Mouse (Mus musculus) CH12.LX (cell line): ENCODE data around the gene Astn2. TPM values are rescaled to one million over a fixed set of nuclear protein-coding genes. Genes with fewer than 3 reads are reported as not detected.
"Not testable (repeated sequence)": the region's sequence is repeated elsewhere in the genome, so short reads cannot be mapped to it uniquely, and the experiment has no call there.

Experiments used
- DNase-seq: peaks from one replicate; pipeline ENCODE4 v3.0.0-alpha.2; 2013; ENCODE audit errors: extremely low read depth
- H3K27ac ChIP-seq: 2 replicates; pipeline ENCODE4 v1.5.1; 2012; ENCODE audit warnings: low read depth, mild to moderate bottlenecking, control low read depth, moderate library complexity; ENCODE audit not compliant: insufficient read depth
- H3K27me3 ChIP-seq: replicated peaks from 2 replicates; pipeline ENCODE3; 2012; ENCODE audit warnings: inconsistent platforms
- H3K36me3 ChIP-seq, 2 experiments: replicated peaks in 1 of 2; 2 replicates each; pipeline versions ENCODE3 to v1.6.1; 2012; ENCODE audit warnings: inconsistent platforms in 1 of 2, low read length in 1 of 2, mild to moderate bottlenecking in 1 of 2, mixed read lengths in 1 of 2, moderate library complexity in 1 of 2; ENCODE audit not compliant: control insufficient read depth in 1 of 2, insufficient read depth in 1 of 2
- H3K4me1 ChIP-seq, 2 experiments: 2 replicates each; pipeline ENCODE4 v1.6.1; 2012; ENCODE audit warnings: inconsistent platforms in 1 of 2, moderate library complexity in 1 of 2; ENCODE audit not compliant: insufficient read depth in 2 of 2, control insufficient read depth in 1 of 2
- H3K4me2 ChIP-seq: 2 replicates; pipeline ENCODE4 v1.6.1; 2012; ENCODE audit warnings: low read depth, mild to moderate bottlenecking, control low read depth; ENCODE audit not compliant: poor library complexity, insufficient read depth, severe bottlenecking
- H3K4me3 ChIP-seq, 3 experiments: fragments of 150-350 bp in 1 of 3; sonication (generic) in 1 of 3; replicated peaks in 1 of 3; 2 replicates each; pipeline versions ENCODE3 to v1.5.1; 2011 to 2012; ENCODE audit warnings: low read depth in 2 of 3, low read length in 2 of 3, mild to moderate bottlenecking in 2 of 3, moderate library complexity in 2 of 3, control low read depth in 1 of 3, improper control_type of control experiment in 1 of 3, inconsistent platforms in 1 of 3, mixed read lengths in 1 of 3; ENCODE audit not compliant: poor library complexity in 1 of 3
- H3K79me2 ChIP-seq: replicated peaks from 2 replicates; pipeline ENCODE4 v1.6.1; 2012; ENCODE audit warnings: mild to moderate bottlenecking, moderate library complexity; ENCODE audit not compliant: control insufficient read depth, poor library complexity, insufficient read depth, severe bottlenecking; ENCODE audit errors: extremely low read depth
- H3K9ac ChIP-seq: 2 replicates; pipeline ENCODE4 v1.6.1; 2012; ENCODE audit warnings: low read depth, mild to moderate bottlenecking, control low read depth, moderate library complexity; ENCODE audit not compliant: insufficient read depth
- H3K9me3 ChIP-seq: replicated peaks from 2 replicates; pipeline ENCODE3; 2012; ENCODE audit warnings: low read length, inconsistent platforms, mixed read lengths
- BHLHE40 ChIP-seq: IDR thresholded peaks from 2 replicates; pipeline ENCODE4 v1.6.1; 2011; ENCODE audit warnings: mild to moderate bottlenecking, low read depth, low read length, improper control_type of control experiment
- CHD2 ChIP-seq: IDR thresholded peaks from 2 replicates; pipeline ENCODE4 v1.6.1; 2011; ENCODE audit warnings: low read length, improper control_type of control experiment
- CTCF ChIP-seq, 2 experiments: IDR thresholded peaks in 1 of 2; conservative IDR thresholded peaks in 1 of 2; 2 replicates each; pipeline ENCODE4 v1.5.1; 2011 to 2012; ENCODE audit warnings: low read depth in 2 of 2, low read length in 2 of 2, improper control_type of control experiment in 1 of 2, inconsistent platforms in 1 of 2, mild to moderate bottlenecking in 1 of 2, moderate library complexity in 1 of 2
- EP300 ChIP-seq: IDR thresholded peaks from 2 replicates; pipeline ENCODE4 v1.6.1; 2011; ENCODE audit warnings: low read length, improper control_type of control experiment
- HCFC1 ChIP-seq: IDR thresholded peaks from 2 replicates; pipeline ENCODE4 v1.6.1; 2012; ENCODE audit warnings: low read depth, mild to moderate bottlenecking, inconsistent platforms, low read length, improper control_type of control experiment
- IRF4 ChIP-seq: IDR thresholded peaks from 2 replicates; pipeline ENCODE4 v1.6.1; 2014; ENCODE audit warnings: low read depth, mild to moderate bottlenecking, inconsistent platforms, low read length, improper control_type of control experiment
- KAT2A ChIP-seq: IDR thresholded peaks from 2 replicates; pipeline ENCODE4 v1.6.1; 2012; ENCODE audit warnings: low read length, improper control_type of control experiment, inconsistent platforms; ENCODE audit not compliant: insufficient replicate concordance
- MAFK ChIP-seq: IDR thresholded peaks from 2 replicates; pipeline ENCODE4 v1.6.1; 2011; ENCODE audit warnings: low read length, improper control_type of control experiment; ENCODE audit not compliant: insufficient replicate concordance
- MAZ ChIP-seq: IDR thresholded peaks from 2 replicates; pipeline ENCODE4 v1.6.1; 2012; ENCODE audit warnings: low read depth, mild to moderate bottlenecking, inconsistent platforms, low read length, improper control_type of control experiment, moderate library complexity
- MEF2A ChIP-seq: IDR thresholded peaks from 2 replicates; pipeline ENCODE4 v1.6.1; 2014; ENCODE audit warnings: low read depth, mild to moderate bottlenecking, inconsistent platforms, low read length, improper control_type of control experiment, borderline replicate concordance
- MYC ChIP-seq: IDR thresholded peaks from 2 replicates; pipeline ENCODE4 v1.6.1; 2011; ENCODE audit warnings: low read depth, mild to moderate bottlenecking, improper control_type of control experiment, low read length
- NELFE ChIP-seq: IDR thresholded peaks from 2 replicates; pipeline ENCODE4 v1.6.1; 2011; ENCODE audit warnings: low read depth, low read length, improper control_type of control experiment
- NRF1 ChIP-seq: IDR thresholded peaks from 2 replicates; pipeline ENCODE4 v1.6.1; 2014; ENCODE audit warnings: low read depth, mild to moderate bottlenecking, inconsistent platforms, low read length, improper control_type of control experiment, moderate library complexity
- PAX5 ChIP-seq: IDR thresholded peaks from 2 replicates; pipeline ENCODE4 v1.6.1; 2012; ENCODE audit warnings: low read length, inconsistent platforms, mixed read lengths
- POLR2AphosphoS2 ChIP-seq: IDR thresholded peaks from 2 replicates; pipeline ENCODE4 v1.6.1; 2011; ENCODE audit warnings: low read depth, low read length, improper control_type of control experiment
- RAD21 ChIP-seq: IDR thresholded peaks from 2 replicates; pipeline ENCODE4 v1.6.1; 2011; ENCODE audit warnings: low read depth, mild to moderate bottlenecking, low read length, improper control_type of control experiment, moderate library complexity
- RCOR1 ChIP-seq: conservative IDR thresholded peaks from 2 replicates; pipeline ENCODE4 v1.6.1; 2012; ENCODE audit warnings: low read depth, mild to moderate bottlenecking, inconsistent platforms, low read length, improper control_type of control experiment
- SIN3A ChIP-seq: IDR thresholded peaks from 2 replicates; pipeline ENCODE4 v1.6.1; 2012; ENCODE audit warnings: low read length, improper control_type of control experiment, inconsistent platforms
- TBP ChIP-seq: conservative IDR thresholded peaks from 2 replicates; pipeline ENCODE4 v1.6.1; 2011; ENCODE audit warnings: low read depth, low read length, improper control_type of control experiment
- TCF12 ChIP-seq: IDR thresholded peaks from 2 replicates; pipeline ENCODE4 v1.6.1; 2014; ENCODE audit warnings: low read depth, mild to moderate bottlenecking, inconsistent platforms, low read length, improper control_type of control experiment
- UBTF ChIP-seq: IDR thresholded peaks from 2 replicates; pipeline ENCODE4 v1.6.1; 2012; ENCODE audit warnings: low read depth, mild to moderate bottlenecking, inconsistent platforms, low read length, improper control_type of control experiment, moderate library complexity
- USF1 ChIP-seq: IDR thresholded peaks from 2 replicates; pipeline ENCODE4 v1.6.1; 2014; ENCODE audit warnings: low read depth, mild to moderate bottlenecking, inconsistent platforms, low read length, improper control_type of control experiment
- ZC3H11A ChIP-seq: IDR thresholded peaks from 2 replicates; pipeline ENCODE4 v1.6.1; 2012; ENCODE audit warnings: low read depth, mild to moderate bottlenecking, inconsistent platforms, low read length, improper control_type of control experiment
- ZKSCAN1 ChIP-seq: IDR thresholded peaks from 2 replicates; pipeline ENCODE4 v1.6.1; 2012; ENCODE audit warnings: low read depth, inconsistent platforms, low read length, improper control_type of control experiment, borderline replicate concordance
- ZMIZ1 ChIP-seq: IDR thresholded peaks from 2 replicates; pipeline ENCODE4 v1.6.1; 2012; ENCODE audit warnings: low read depth, mild to moderate bottlenecking, inconsistent platforms, low read length, improper control_type of control experiment
- ZNF384 ChIP-seq: IDR thresholded peaks from 2 replicates; pipeline ENCODE4 v1.6.1; 2012; ENCODE audit warnings: low read depth, low read length, improper control_type of control experiment, inconsistent platforms
- dilution Hi-C: fragments of 300-500 bp; cut with MboI; formaldehyde crosslinking; loops from 2 replicates; pipeline ENCODE4 v1.14.3; 2020; ENCODE audit warnings: low sequenced_read_pairs; ENCODE audit not compliant: extremely low pct_unique_long_range_greater_than_20kb, extremely low pct_ligation_motif_present
- in situ Hi-C: fragments of 300-500 bp; cut with MboI; formaldehyde crosslinking; loops from 3 replicates; pipeline ENCODE4 v1.14.3; 2019; ENCODE audit warnings: low sequenced_read_pairs, low pct_ligation_motif_present, low pct_unique_long_range_greater_than_20kb, mixed read lengths
- polyA plus RNA-seq: library from polyadenylated mRNA; unstranded; fragments of >175 nt; gene quantifications from 2 replicates; pipeline ENCODE4 v1.2.1, GENCODE M21; 2012; ENCODE audit warnings: low read depth; ENCODE audit not compliant: insufficient read length
- total RNA-seq, 2 experiments: library from RNA; depleted of rRNA; stranded (reverse); fragments of 300-350 nt in 1 of 2; fragments of >200 nt in 1 of 2; gene quantifications; 2 replicates each; pipeline ENCODE4 v1.2.3; 2012 to 2014

Astn2 gene
- total and polyA plus RNA-seq, 3 experiments: not detected

- Histone ChIP-seq H3K9ac (no peak overlapping the region), H3K4me2 (no peak overlapping the region), H3K79me2 (no peaks in the 10 kb centered on the region), H3K27me3 (no peaks in the 10 kb centered on the region), H3K27ac (no peak overlapping the region), H3K4me3 (no peak overlapping the region), H3K4me1 (no peaks in the 10 kb centered on the region), H3K36me3 (no peaks in the 10 kb centered on the region), H3K9me3 (peaks cover 23% of the 10 kb centered on the region)
- TF ChIP-seq USF1 (no peak), MEF2A (no peak), SIN3A (no peak), NRF1 (no peak), PAX5 (no peak), ZKSCAN1 (no peak), RAD21 (no peak), CTCF (conservative IDR thresholded peaks at IDR 0.05 in 1 of 2, IDR thresholded peaks at IDR 0.05 in 1 of 2; ENCODE audit: low read depth in 2 of 2, low read length in 2 of 2) (no peak), MAZ (no peak), NELFE (no peak), POLR2AphosphoS2 (no peak), ZNF384 (no peak), IRF4 (no peak), CHD2 (no peak), TCF12 (no peak)
- DNase-seq: no peak
- dilution Hi-C loops (no loop called here), in situ Hi-C loops (no loop called here)
Observed at GRCm38 (mm10) chr4:65686258-65687005, 718.0 kb downstream of the Astn2 start.

DNA sequence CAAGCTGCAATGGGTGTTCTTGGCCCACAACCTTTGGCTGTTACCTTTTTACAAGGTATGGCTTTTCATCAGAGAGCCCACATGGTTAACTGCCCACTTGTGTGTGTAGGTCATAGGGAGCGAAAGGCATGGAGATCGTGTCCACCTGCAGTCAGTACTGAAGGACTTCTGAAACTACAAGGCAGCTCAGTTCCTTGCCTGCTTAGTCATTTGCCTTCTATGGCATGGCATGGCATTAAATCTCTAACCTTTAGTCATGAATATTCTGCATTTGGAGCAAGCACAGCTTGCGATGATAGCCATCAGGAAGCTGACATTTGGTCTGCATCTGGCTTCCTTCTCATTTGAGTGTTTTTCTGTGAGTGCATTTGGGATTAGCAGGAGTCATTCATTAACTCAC lies 720.0 kb downstream of the Astn2 start:
- Histone ChIP-seq H3K4me3 (no peak overlapping the region), H3K36me3 (no peaks in the 10 kb centered on the region), H3K4me2 (no peak overlapping the region), H3K4me1 (no peaks in the 10 kb centered on the region), H3K27ac (no peak overlapping the region), H3K9ac (no peak overlapping the region), H3K79me2 (no peaks in the 10 kb centered on the region), H3K9me3 (peaks cover 28% of the 10 kb centered on the region), H3K27me3 (no peaks in the 10 kb centered on the region)
- in situ Hi-C loops: no loop called here
- dilution Hi-C loops: no loop called here
- no peak for DNase-seq
- TF ChIP-seq ZKSCAN1: no peak
- no peak for TF ChIP-seq MEF2A
- no peak for TF ChIP-seq KAT2A
- TF ChIP-seq EP300: no peak
- no peak for TF ChIP-seq BHLHE40
- TF ChIP-seq ZMIZ1: no peak
- TF ChIP-seq MYC: no peak
- TF ChIP-seq UBTF: no peak
- no peak for TF ChIP-seq RCOR1
- TF ChIP-seq TBP: no peak
- TF ChIP-seq MAFK: no peak
- TF ChIP-seq USF1: no peak
- no peak for TF ChIP-seq NRF1
- no peak for TF ChIP-seq HCFC1
- no peak for TF ChIP-seq ZC3H11A
- TF ChIP-seq POLR2AphosphoS2: no peak
- no peak for TF ChIP-seq MAZ

DNA sequence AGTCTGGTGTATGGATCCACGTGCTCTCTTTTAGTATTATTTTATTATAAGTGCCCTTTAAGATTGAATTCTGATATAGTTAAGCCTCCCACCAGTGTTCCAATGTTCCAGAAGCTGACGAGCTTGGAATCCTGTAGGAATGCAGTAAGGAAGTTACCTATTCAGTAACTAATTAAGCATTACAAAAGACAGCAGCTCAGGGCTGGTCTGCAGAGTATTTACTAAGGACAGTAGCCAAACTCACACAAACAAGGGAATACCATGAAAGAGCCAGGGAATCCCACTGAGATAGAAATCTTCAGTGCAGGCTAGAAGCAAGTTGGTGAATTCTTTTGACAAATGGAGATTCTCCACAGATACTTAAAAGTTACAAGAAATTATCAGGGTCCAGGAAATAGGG lies 724.6 kb downstream of the Astn2 start:
- H3K4me1 ChIP-seq, H3K9ac ChIP-seq, in situ Hi-C loops, DNase-seq, H3K4me2 ChIP-seq, H3K79me2 ChIP-seq, H3K27ac ChIP-seq, H3K36me3 ChIP-seq, H3K27me3 ChIP-seq, dilution Hi-C loops, H3K4me3 ChIP-seq: not testable (repeated sequence)
- H3K9me3 ChIP-seq: peaks cover 34% of the 10 kb centered on the region
